27 mouse cellular contexts compared by ENCODE assay signal in the genomic region with DNA sequence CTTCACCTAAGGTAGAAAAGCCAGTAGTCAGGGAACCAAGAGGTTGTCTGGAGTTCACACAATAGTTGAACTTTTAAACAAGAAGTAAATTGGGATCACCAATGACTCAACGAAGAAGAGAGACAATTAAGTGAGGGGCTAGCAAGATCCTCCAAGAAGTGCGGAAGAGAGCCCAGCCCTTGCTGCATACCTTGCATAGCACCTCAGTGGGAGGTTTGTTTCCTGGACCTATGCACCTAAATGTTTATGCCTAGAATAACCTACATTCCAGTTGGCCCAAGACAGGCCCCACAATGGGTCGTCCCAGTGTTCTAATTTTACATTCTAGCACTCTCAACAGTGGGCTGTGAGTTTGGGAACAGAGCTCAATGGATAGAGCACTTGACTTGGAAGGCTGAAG. TPM values are rescaled to one million over a fixed set of nuclear protein-coding genes. Genes with fewer than 3 reads are reported as not detected.
A peak's percentile ranks its signal among the peaks of the same experiment; 100 is the strongest.
DNase-seq lines count a peak whose midpoint lies in the region; ATAC-seq and TF ChIP-seq lines count a peak whose summit lies in the region.
"Had no signal": no experiment of that assay in that cellular context is flagged by ENCODE, and none has a peak within 500 bp of the region (broad histone marks: within the 10 kb centered on the region; RNA-seq: fewer than 3 reads in every experiment).

No protein-coding gene starts in this region.

- ATAC-seq in hindbrain, embryonic 11.5 days (ENCODE audit: low FRiP score) = no peak
- ATAC-seq: CD4-positive, CD25-positive, alpha-beta regulatory T cell, adult 4 months; forebrain, embryonic 13.5 days; forebrain, embryonic 15.5 days; forebrain, postnatal 0 days had no signal

- no peak overlapping the region for H3K9ac ChIP-seq in ES-Bruce4 (ENCODE audit: low read depth, poor library complexity, severe bottlenecking)
- no peak overlapping the region for H3K9ac ChIP-seq in ES-E14 (ENCODE audit: insufficient read depth, low read depth, low read length, poor library complexity, severe bottlenecking)
- H3K9ac ChIP-seq in hindbrain, embryonic 11.5 days (ENCODE audit: low read depth, low read length) = no peak overlapping the region
- H3K9ac ChIP-seq: embryonic facial prominence, embryonic 13.5 days; embryonic facial prominence, embryonic 15.5 days; forebrain, embryonic 13.5 days; forebrain, embryonic 15.5 days; forebrain, postnatal 0 days had no signal

- H3K27ac ChIP-seq in ES-Bruce4 (ENCODE audit: insufficient read depth, low read length) (peak overlapping the region; percentile 16; the same call in 1 of the 2 replicates), ES-E14 (ENCODE audit: insufficient read depth, low read depth, low read length, poor library complexity, severe bottlenecking) (no peak overlapping the region)
- H3K27ac ChIP-seq in hindbrain, embryonic 11.5 days (ENCODE audit: low read depth, low read length) = no peak overlapping the region
- H3K27ac ChIP-seq: embryonic facial prominence, embryonic 13.5 days; embryonic facial prominence, embryonic 15.5 days; forebrain, embryonic 13.5 days; forebrain, embryonic 15.5 days had no signal

- H3K4me1 ChIP-seq in ES-Bruce4 (ENCODE audit: control insufficient read depth, insufficient read depth, low read length) = peaks cover 3% of the 10 kb centered on the region
- peaks cover 8 to 14% of the 10 kb centered on the region in 2 experiments for H3K4me1 ChIP-seq in ES-E14 (ENCODE audit: control insufficient read depth in 2 of 2, insufficient read depth in 2 of 2, low read length in 2 of 2, poor library complexity in 1 of 2)
- H3K4me1 ChIP-seq in hindbrain, embryonic 11.5 days (replicated peaks; ENCODE audit: control insufficient read depth, insufficient read depth, low read length) = no peaks in the 10 kb centered on the region
- H3K4me1 ChIP-seq: embryonic facial prominence, embryonic 13.5 days; embryonic facial prominence, embryonic 15.5 days; forebrain, embryonic 13.5 days; forebrain, embryonic 15.5 days had no signal

- no peak for TF ChIP-seq POLR2A in ES-Bruce4 (IDR thresholded peaks at IDR 0.05; ENCODE audit: insufficient read depth, low read length)

- DNase-seq in ES-E14 (ENCODE audit: low read depth, low spot score) (no peak), ZHBTc4 (ENCODE audit: low read depth, low spot score) (peak; percentile 69)
- DNase-seq in thymus, postnatal 10 days (ENCODE audit: low spot score in 2 of 2) = no peak
- DNase-seq in hindbrain, embryonic 11.5 days (ENCODE audit: low spot score) = no peak
- DNase-seq: adrenal gland, adult 2 months; adrenal gland, postnatal 10 days; adrenal gland, postnatal 25 days; B cell, adult 2 months; cerebellum, adult 11 months; cerebellum, adult 18-20 months; cerebellum, adult 8-10 months; cerebellum, adult 9-11 months; cerebellum, postnatal 14 days; cerebellum, postnatal 36 days; embryo, embryonic 11 days; forebrain, postnatal 0 days had no signal

- no peak for TF ChIP-seq CTCF in ES-Bruce4 (IDR thresholded peaks at IDR 0.05; ENCODE audit: low read depth, low read length)

- TF ChIP-seq EP300 in ES-Bruce4 (IDR thresholded peaks at IDR 0.05; ENCODE audit: insufficient read depth, low read depth, low read length) = no peak

- H3K4me2 ChIP-seq in hindbrain, embryonic 11.5 days (replicated peaks; ENCODE audit: low read depth, low read length) = no peak overlapping the region
- H3K4me2 ChIP-seq: embryonic facial prominence, embryonic 13.5 days; embryonic facial prominence, embryonic 15.5 days; forebrain, embryonic 13.5 days; forebrain, embryonic 15.5 days had no signal

- H3K36me3 ChIP-seq in ES-Bruce4 (ENCODE audit: control insufficient read depth, insufficient read depth, low read length, poor library complexity, severe bottlenecking) (no peaks in the 10 kb centered on the region), ES-E14 (ENCODE audit: control insufficient read depth, insufficient read depth, low read length, poor library complexity, severe bottlenecking) (no peaks in the 10 kb centered on the region)
- no peaks in the 10 kb centered on the region for H3K36me3 ChIP-seq in hindbrain, embryonic 11.5 days (ENCODE audit: control insufficient read depth, insufficient read depth, low read length)
- H3K36me3 ChIP-seq: embryonic facial prominence, embryonic 13.5 days; embryonic facial prominence, embryonic 15.5 days; forebrain, embryonic 15.5 days had no signal

- no peak overlapping the region for H3K4me3 ChIP-seq in ES-Bruce4 (ENCODE audit: low read depth, low read length)
- no peak overlapping the region for H3K4me3 ChIP-seq in ES-E14 (ENCODE audit: insufficient read depth in 1 of 2, low read depth in 1 of 2, low read length in 2 of 2, poor library complexity in 1 of 2, severe bottlenecking in 1 of 2)
- H3K4me3 ChIP-seq in hindbrain, embryonic 11.5 days (ENCODE audit: low read depth, low read length) = no peak overlapping the region
- H3K4me3 ChIP-seq: embryonic facial prominence, embryonic 13.5 days; embryonic facial prominence, embryonic 15.5 days; erythroblast, embryonic 14.5 days; forebrain, embryonic 13.5 days; forebrain, embryonic 15.5 days had no signal

- H3K9me3 ChIP-seq in ES-Bruce4 (replicated peaks; ENCODE audit: control insufficient read depth, insufficient read depth, low read length, poor library complexity, severe bottlenecking) = no peaks in the 10 kb centered on the region
- no peaks in the 10 kb centered on the region for H3K9me3 ChIP-seq in ES-E14 (ENCODE audit: control insufficient read depth, insufficient read depth, low read depth, low read length)
- H3K9me3 ChIP-seq in hindbrain, embryonic 11.5 days (ENCODE audit: control insufficient read depth, low read length) = no peaks in the 10 kb centered on the region
- H3K9me3 ChIP-seq: embryonic facial prominence, embryonic 13.5 days; embryonic facial prominence, embryonic 15.5 days; forebrain, embryonic 13.5 days; forebrain, embryonic 15.5 days had no signal

- in situ Hi-C loops in ES-E14 (cut with MboI; ENCODE audit: low sequenced_read_pairs in 2 of 2, unreplicated experiment in 2 of 2) = no loop called here

- WGBS in hindbrain, embryonic 11.5 days = 84% methylated on average over 3 of the region's 3 CpGs

- H3K27me3 ChIP-seq in ES-Bruce4 (ENCODE audit: control insufficient read depth, insufficient read depth, low read length, poor library complexity, severe bottlenecking) = no peaks in the 10 kb centered on the region
- no peaks in the 10 kb centered on the region for H3K27me3 ChIP-seq in hindbrain, embryonic 11.5 days (ENCODE audit: control insufficient read depth, insufficient read depth, low read length)
- H3K27me3 ChIP-seq: CH12.LX; embryonic facial prominence, embryonic 13.5 days; embryonic facial prominence, embryonic 15.5 days; forebrain, embryonic 13.5 days; forebrain, embryonic 15.5 days had no signal

TF ChIP-seq in ES-E14, 5 proteins besides CTCF, POLR2A, EP300 and RAD21:
- TF ChIP-seq CHD2 (IDR thresholded peaks at IDR 0.05; ENCODE audit: low read depth, low read length) (0 out of 2 replicates have a peak, but pooled peaks have one; percentile 19), MAFK (IDR thresholded peaks at IDR 0.05; ENCODE audit: insufficient read depth, low read depth, low read length) (no peak), ZNF384 (IDR thresholded peaks at IDR 0.05; ENCODE audit: low read depth, low read length) (no peak), HCFC1 (IDR thresholded peaks at IDR 0.05; ENCODE audit: borderline replicate concordance, insufficient read depth, low read length) (no peak), ZC3H11A (IDR thresholded peaks at IDR 0.05; ENCODE audit: borderline replicate concordance, low read depth, low read length) (no peak)

RNA-seq across cellular contexts. Expression of a gene that starts 9.6 kb away (rescaled TPM):
- polyA plus RNA-seq in ES-Bruce4 (2011; ENCODE audit: insufficient read depth, insufficient read length, low read depth, missing spikeins) = 9.6 TPM in 2 replicates
- 4.8 and 9.1 TPM in 2 replicates for total RNA-seq in ES-E14 (2012; rRNA removed)
- 8.2 and 11.2 TPM in 2 replicates for polyA plus RNA-seq in hindbrain, embryonic 11.5 days (2014; fragmentation: Nextera tagmentation; extraction: Ambion mirVana)

RNA-seq across cellular contexts. Expression of a gene that starts 9.7 kb away (rescaled TPM):
- 54.3 and 69.3 TPM in 2 replicates for polyA plus RNA-seq in ES-Bruce4 (2011; ENCODE audit: insufficient read depth, insufficient read length, low read depth, missing spikeins)
- total RNA-seq in ES-E14 (2012; rRNA removed) = 43.7 and 46.8 TPM in 2 replicates
- 26.1 and 29.8 TPM in 2 replicates for polyA plus RNA-seq in hindbrain, embryonic 11.5 days (2014; fragmentation: Nextera tagmentation; extraction: Ambion mirVana)

RNA-seq across cellular contexts. Expression of a gene that starts 43.7 kb away (rescaled TPM):
- not detected in 2 replicates for polyA plus RNA-seq in ES-Bruce4 (2011; ENCODE audit: insufficient read depth, insufficient read length, low read depth, missing spikeins)
- not detected in 2 replicates for total RNA-seq in ES-E14 (2012; rRNA removed)
- not detected in 2 replicates for polyA plus RNA-seq in hindbrain, embryonic 11.5 days (2014; fragmentation: Nextera tagmentation; extraction: Ambion mirVana)
- total RNA-seq: CH12.LX; forebrain, postnatal 0 days; MEL had no signal
- polyA plus RNA-seq: embryonic facial prominence, embryonic 11.5 days; embryonic facial prominence, embryonic 13.5 days; erythroblast, embryonic 14.5 days; forebrain, embryonic 11.5 days; forebrain, embryonic 13.5 days; forebrain, embryonic 15.5 days; forebrain, postnatal 0 days had no signal

RNA-seq across cellular contexts. Expression of a gene that starts 57.5 kb away (rescaled TPM):
- polyA plus RNA-seq in ES-Bruce4 (2011; ENCODE audit: insufficient read depth, insufficient read length, low read depth, missing spikeins) = not detected in 2 replicates
- 0.09 TPM in 1 of 2 replicates, not detected in the other for total RNA-seq in ES-E14 (2012; rRNA removed)
- polyA plus RNA-seq in hindbrain, embryonic 11.5 days (2014; fragmentation: Nextera tagmentation; extraction: Ambion mirVana) = not detected in 2 replicates
- total RNA-seq: CH12.LX, MEL had no signal
- polyA plus RNA-seq: erythroblast, embryonic 14.5 days; forebrain, embryonic 11.5 days; forebrain, embryonic 13.5 days had no signal
